Mouse (Mus musculus): ENCODE data around the gene Fam8a1. TPM values are rescaled to one million over a fixed set of nuclear protein-coding genes. Genes with fewer than 3 reads are reported as not detected.
A peak's percentile ranks its signal among the peaks of the same experiment; 100 is the strongest.

The Fam8a1 gene
- total and polyA plus RNA-seq, 2 experiments from 2014 or later, result 18.8 to 73.8 TPM

GRCm38 (mm10) chr13:46670514-46670913 is 1.2 kb downstream of the Fam8a1 start:
- WGBS, result 59% methylated on average over 9 of the region's 9 CpGs
- Histone ChIP-seq H3K4me1 (ENCODE audit: insufficient read depth) (peaks cover 13% of the 10 kb centered on the region), H3K27ac (ENCODE audit: low read depth, low read length) (no peak overlapping the region), H3K4me3 (ENCODE audit: low read depth, low read length) (peak overlapping the region; percentile 86), H3K36me3 (ENCODE audit: insufficient read depth) (peaks cover 24% of the 10 kb centered on the region), H3K9me3 (ENCODE audit: low read length) (no peaks in the 10 kb centered on the region), H3K9ac (peak overlapping the region; percentile 84; the same call in 1 of the 2 replicates), H3K27me3 (ENCODE audit: insufficient read depth, low read length) (no peaks in the 10 kb centered on the region), H3K4me2 (ENCODE audit: low read depth) (peak overlapping the region; percentile 75)
- DNase-seq, result peak; percentile 21
- ATAC-seq, result no peak
- no peak for TF ChIP-seq CTCF (IDR thresholded peaks at IDR 0.05; ENCODE audit: low read depth)

- Histone ChIP-seq H3K4me1 (ENCODE audit: insufficient read depth) (peaks cover 13% of the 10 kb centered on the region), H3K9me3 (ENCODE audit: low read length) (no peaks in the 10 kb centered on the region), H3K4me3 (ENCODE audit: low read depth, low read length) (no peak overlapping the region), H3K27ac (ENCODE audit: low read depth, low read length) (no peak overlapping the region), H3K9ac (no peak overlapping the region), H3K36me3 (ENCODE audit: insufficient read depth) (peaks cover 24% of the 10 kb centered on the region), H3K4me2 (ENCODE audit: low read depth) (no peak overlapping the region), H3K27me3 (ENCODE audit: insufficient read depth, low read length) (no peaks in the 10 kb centered on the region)
- TF ChIP-seq CTCF (IDR thresholded peaks at IDR 0.05; ENCODE audit: low read depth), result no peak
- no peak for ATAC-seq
- no peak for DNase-seq
- 85% methylated on average over 2 of the region's 2 CpGs for WGBS
Measured at GRCm38 (mm10) chr13:46674601-46675000, 5.3 kb downstream of the Fam8a1 start.

- Histone ChIP-seq H3K36me3 (ENCODE audit: insufficient read depth) (peaks cover 23% of the 10 kb centered on the region), H3K4me2 (ENCODE audit: low read depth) (no peak overlapping the region), H3K27me3 (ENCODE audit: insufficient read depth, low read length) (no peaks in the 10 kb centered on the region), H3K4me1 (ENCODE audit: insufficient read depth) (no peaks in the 10 kb centered on the region), H3K4me3 (ENCODE audit: low read depth, low read length) (no peak overlapping the region), H3K9ac (no peak overlapping the region), H3K9me3 (ENCODE audit: low read length) (no peaks in the 10 kb centered on the region), H3K27ac (ENCODE audit: low read depth, low read length) (no peak overlapping the region)
- DNase-seq, result no peak
- no peak for ATAC-seq
- no peak for TF ChIP-seq CTCF (IDR thresholded peaks at IDR 0.05; ENCODE audit: low read depth)
- 91% methylated on average over 4 of the region's 4 CpGs for WGBS
Measured at GRCm38 (mm10) chr13:46677721-46678120, 8.4 kb downstream of the Fam8a1 start.

- no peaks in the 10 kb centered on the region for H3K9me3 ChIP-seq (ENCODE audit: low read length)
- peaks cover 35% of the 10 kb centered on the region for H3K36me3 ChIP-seq (ENCODE audit: insufficient read depth)
- H3K27me3 ChIP-seq (ENCODE audit: insufficient read depth, low read length), result no peaks in the 10 kb centered on the region
- H3K27ac ChIP-seq (ENCODE audit: low read depth, low read length), result no peak overlapping the region
- no peak for TF ChIP-seq CTCF (IDR thresholded peaks at IDR 0.05; ENCODE audit: low read depth)
- no peaks in the 10 kb centered on the region for H3K4me1 ChIP-seq (ENCODE audit: insufficient read depth)
- H3K4me3 ChIP-seq (ENCODE audit: low read depth, low read length), result no peak overlapping the region
- no peak for ATAC-seq
- no peak for DNase-seq
- H3K9ac ChIP-seq, result no peak overlapping the region
- 50% methylated on average over 2 of the region's 2 CpGs for WGBS
- H3K4me2 ChIP-seq (ENCODE audit: low read depth), result no peak overlapping the region
Measured at GRCm38 (mm10) chr13:46682921-46683320, 13.6 kb downstream of the Fam8a1 start.

- H3K4me2 ChIP-seq (ENCODE audit: low read depth), result no peak overlapping the region
- ATAC-seq, result no peak
- H3K9me3 ChIP-seq (ENCODE audit: low read length), result no peaks in the 10 kb centered on the region
- no peak overlapping the region for H3K9ac ChIP-seq
- DNase-seq, result no peak
- no peaks in the 10 kb centered on the region for H3K4me1 ChIP-seq (ENCODE audit: insufficient read depth)
- peaks cover 35% of the 10 kb centered on the region for H3K36me3 ChIP-seq (ENCODE audit: insufficient read depth)
- no peak for TF ChIP-seq CTCF (IDR thresholded peaks at IDR 0.05; ENCODE audit: low read depth)
- H3K4me3 ChIP-seq (ENCODE audit: low read depth, low read length), result no peak overlapping the region
- 96% methylated on average over 1 of the region's 1 CpGs for WGBS
- H3K27ac ChIP-seq (ENCODE audit: low read depth, low read length), result no peak overlapping the region
- no peaks in the 10 kb centered on the region for H3K27me3 ChIP-seq (ENCODE audit: insufficient read depth, low read length)
Measured at GRCm38 (mm10) chr13:46683370-46683769, 14.0 kb downstream of the Fam8a1 start.

GRCm38 (mm10) chr13:46690559-46691241 is 21.4 kb downstream of the Fam8a1 start:
- H3K4me1 ChIP-seq (ENCODE audit: insufficient read depth), result no peaks in the 10 kb centered on the region
- H3K36me3 ChIP-seq (ENCODE audit: insufficient read depth), result peaks cover 31% of the 10 kb centered on the region
- H3K27ac ChIP-seq (ENCODE audit: low read depth, low read length), result no peak overlapping the region
- no peak overlapping the region for H3K4me2 ChIP-seq (ENCODE audit: low read depth)
- WGBS, result 92% methylated on average over 4 of the region's 4 CpGs
- no peak overlapping the region for H3K9ac ChIP-seq
- TF ChIP-seq CTCF (IDR thresholded peaks at IDR 0.05; ENCODE audit: low read depth), result no peak
- no peak overlapping the region for H3K4me3 ChIP-seq (ENCODE audit: low read depth, low read length)
- DNase-seq (no peak), ATAC-seq (no peak)
- no peaks in the 10 kb centered on the region for H3K9me3 ChIP-seq (ENCODE audit: low read length)
- no peaks in the 10 kb centered on the region for H3K27me3 ChIP-seq (ENCODE audit: insufficient read depth, low read length)

GRCm38 (mm10) chr13:46695296-46695908 is 26.1 kb downstream of the Fam8a1 start:
- Histone ChIP-seq H3K36me3 (ENCODE audit: insufficient read depth) (peaks cover 29% of the 10 kb centered on the region), H3K4me1 (ENCODE audit: insufficient read depth) (no peaks in the 10 kb centered on the region), H3K27me3 (ENCODE audit: insufficient read depth, low read length) (no peaks in the 10 kb centered on the region), H3K9ac (no peak overlapping the region), H3K27ac (ENCODE audit: low read depth, low read length) (no peak overlapping the region), H3K4me3 (ENCODE audit: low read depth, low read length) (no peak overlapping the region), H3K9me3 (ENCODE audit: low read length) (no peaks in the 10 kb centered on the region), H3K4me2 (ENCODE audit: low read depth) (no peak overlapping the region)
- 34% methylated on average over 1 of the region's 1 CpGs for WGBS
- DNase-seq (no peak), ATAC-seq (no peak)
- TF ChIP-seq CTCF (IDR thresholded peaks at IDR 0.05; ENCODE audit: low read depth), result no peak

All from forebrain, postnatal 0 days (tissue).